Mouse (Mus musculus) T-cell, adult 2 months (primary cell): Measurements from ENCODE around the gene Pus7l.

Experiments
- DNase-seq: peaks from one replicate; pipeline ENCODE4 v3.0.0; 2022; ENCODE audit warnings: low spot score

Pus7l gene

DNA sequence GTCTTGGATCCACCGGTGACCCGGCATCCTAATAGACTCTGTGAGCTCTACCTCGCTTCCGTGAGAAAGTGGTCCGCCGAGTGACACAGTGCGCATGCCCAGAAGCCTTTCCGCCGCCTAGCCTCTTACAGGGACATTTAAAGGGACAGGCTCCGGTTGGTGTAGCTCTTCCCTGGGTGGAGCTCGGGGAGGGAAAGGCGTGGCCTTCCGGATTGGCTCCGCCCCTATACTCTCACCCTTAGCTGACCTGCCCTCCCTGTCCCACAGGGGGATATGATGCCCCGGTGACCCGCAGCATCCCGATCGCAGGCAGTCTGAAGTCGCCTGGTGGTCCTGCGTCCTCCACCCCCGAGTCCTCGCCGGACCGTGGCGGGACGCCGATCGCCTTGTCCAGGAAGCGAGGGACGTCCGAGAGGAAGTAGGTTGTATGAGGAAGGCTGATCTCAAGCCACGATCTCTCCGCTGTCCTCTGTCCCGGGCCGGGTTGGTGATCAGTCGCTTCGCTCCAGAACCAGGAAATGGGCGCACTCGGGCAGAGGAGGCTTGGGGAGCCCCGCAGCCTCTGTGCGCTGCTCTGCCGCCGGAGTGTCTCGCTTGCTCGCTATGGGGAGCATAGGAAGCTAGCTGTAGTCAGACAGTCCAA, at the start of gene Pus7l, which contains the start of gene Irak4:
Gene Pus7l (minus strand): TSS at position 139 of the 643 bp plus-strand sequence.
Gene Irak4 (plus strand): TSS at position 235 of the 643 bp plus-strand sequence.
- peak; percentile 93 for DNase-seq

DNA sequence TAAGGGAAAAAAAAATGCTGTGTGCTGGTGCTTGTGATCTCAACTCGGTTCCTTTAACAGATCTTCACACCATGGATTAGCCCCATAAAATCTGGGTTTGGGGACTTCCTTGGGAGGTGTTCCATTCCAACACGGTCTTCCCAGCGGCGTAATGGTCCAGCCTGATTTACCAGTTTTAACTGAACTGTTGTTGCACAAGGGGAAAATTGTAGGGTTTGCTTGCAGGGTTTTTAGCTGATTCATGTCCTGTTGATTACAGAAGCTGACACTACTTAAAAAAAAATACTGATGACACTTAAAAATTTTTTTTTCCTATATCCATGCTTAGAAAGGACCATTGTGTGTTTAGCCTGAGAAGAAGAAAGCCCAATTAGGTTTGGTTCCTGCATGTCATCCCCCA, 48.0 kb upstream of the Pus7l start:
- DNase-seq: no peak

DNA sequence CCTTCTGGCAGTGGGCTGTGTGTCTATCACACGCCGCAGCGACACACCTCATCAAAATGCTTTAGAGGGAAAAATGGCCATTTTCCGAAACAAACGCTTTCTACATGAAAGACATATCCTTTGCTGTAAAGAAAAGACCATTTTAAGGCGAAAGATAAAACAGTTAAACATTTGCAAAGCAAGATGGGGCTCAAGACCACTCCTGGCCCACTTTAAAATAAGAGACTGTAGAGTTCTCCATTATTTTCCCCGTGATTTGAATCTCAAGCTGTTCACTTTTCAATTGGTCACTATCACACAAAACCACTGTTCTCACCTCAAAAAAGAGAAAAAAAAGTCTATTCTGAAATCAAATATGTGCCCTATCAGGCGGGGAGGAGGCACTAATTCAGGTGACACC, 46.7 kb upstream of the Pus7l start:
- no peak for DNase-seq

DNA sequence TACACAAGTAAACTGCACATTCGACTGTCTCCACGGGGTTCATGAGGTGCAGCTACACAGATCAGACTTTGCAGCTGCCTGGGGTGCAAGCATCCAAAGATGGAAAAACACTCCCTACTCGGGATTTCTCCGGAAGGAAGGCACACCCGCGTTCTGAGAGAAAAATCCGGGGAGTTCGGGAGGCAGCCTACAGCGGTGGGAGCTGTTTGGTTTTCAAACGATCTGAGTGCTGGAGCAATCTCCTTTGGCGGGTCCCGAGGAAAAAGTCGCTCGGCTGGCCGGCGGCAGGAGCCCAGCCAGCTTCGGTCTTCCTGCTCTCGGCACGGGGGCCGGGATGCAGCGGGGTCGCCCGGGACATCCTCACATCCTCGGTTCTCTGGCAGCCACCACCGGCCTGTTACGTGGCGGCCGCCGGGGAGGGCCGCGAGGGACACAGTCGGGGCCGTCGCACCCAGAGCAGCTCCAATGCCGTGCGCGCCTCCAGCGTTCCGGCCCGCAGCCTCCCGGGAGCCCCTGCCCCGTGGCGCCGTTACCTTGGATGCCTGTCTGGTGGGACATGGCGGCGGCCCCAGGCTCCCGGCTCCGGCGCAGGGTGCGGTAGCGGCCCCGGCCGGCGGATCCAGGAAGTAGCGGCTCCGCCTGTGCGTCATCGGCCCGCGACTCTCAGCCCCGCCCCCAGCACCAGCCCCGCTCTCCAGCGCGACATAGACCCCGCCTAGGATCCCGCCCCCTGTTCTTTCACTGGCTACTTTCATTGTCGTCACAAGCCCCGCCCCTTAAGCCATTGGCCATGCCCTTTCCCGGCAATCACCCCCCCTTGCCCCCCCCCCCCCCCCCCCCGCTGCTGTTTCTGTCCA, 46.1 kb upstream of the Pus7l start, which contains the start of gene Twf1:
Gene Twf1 (minus strand): TSS at position 671 of the 857 bp plus-strand sequence.
- peak; percentile 98 for DNase-seq

DNA sequence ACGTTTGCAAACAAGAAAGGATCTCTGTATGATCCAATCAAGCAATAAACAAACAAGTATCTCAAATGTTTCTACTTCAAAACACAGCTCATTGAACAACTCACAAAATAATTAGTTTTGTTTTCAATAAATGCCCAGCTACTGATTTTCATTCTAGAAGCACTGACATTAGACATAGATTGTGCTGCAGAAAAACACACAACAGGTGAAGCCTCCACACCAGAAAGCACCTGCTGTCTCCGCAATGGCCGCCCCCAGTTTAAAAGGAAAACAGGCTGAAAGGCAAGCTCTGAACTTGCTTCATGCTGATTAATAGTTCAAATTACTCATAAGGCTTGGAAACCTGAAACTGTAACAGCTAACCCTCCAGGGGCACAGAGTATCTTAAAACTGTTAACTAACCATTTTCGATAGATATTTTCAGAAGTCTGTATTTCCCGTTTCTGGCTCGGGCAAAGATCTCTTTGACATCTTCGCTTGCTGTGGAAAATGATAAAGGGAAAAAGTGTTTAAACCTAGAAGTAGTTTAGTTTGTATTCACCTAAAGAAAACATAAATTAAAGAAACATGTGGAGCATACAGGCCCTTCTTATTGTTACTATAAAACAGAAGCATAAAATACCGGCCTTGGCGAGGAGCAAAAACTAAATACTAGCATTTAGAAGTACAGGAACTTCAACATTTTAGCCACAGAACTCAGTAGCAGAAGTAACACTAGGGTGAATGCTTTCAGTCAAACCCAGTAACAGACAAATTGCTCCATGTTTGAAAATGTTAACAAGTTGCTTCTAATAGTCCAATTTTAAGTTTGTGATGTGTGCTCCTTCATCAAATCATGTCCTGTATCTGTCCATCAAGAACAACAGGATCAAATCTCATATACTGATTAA, 44.7 kb upstream of the Pus7l start:
- DNase-seq: no peak

DNA sequence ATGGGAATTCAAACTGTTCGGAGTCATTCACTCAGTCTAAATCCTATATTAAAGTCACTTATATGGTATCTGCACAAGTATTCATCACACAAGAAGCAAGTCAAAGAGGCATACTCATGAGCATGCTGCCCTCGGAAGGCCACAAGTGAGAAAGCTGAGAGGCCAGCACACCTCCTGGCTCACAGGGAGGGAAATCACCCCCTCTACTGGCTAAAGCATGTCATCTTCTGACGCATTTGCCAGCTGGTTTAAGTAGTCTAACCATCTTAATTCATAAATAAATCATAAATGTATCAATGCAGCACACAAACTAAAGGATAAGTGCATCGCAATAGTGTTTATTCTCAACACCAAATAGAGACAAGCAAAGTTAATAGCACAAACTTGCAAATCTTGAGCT, 41.4 kb upstream of the Pus7l start:
- peak; percentile 6 for DNase-seq

DNA sequence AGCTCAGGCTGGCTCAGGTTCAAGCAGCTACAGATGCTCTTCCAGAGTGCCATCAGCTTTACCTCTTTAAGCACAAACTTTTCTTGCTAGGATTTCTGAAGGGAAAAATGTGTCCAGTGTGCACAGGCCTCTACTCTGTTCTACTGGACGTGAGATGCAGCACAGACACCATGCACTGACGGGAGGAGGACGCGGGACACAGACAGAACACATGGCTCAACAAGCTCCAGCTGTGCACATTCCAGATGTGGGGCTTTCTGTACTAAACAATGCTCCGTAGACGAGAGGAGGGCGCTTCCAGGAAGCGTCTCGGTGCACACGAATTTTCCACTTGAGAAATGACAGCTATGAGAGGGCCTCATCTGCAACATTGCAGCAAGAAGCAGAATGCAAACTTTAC, 39.8 kb upstream of the Pus7l start:
- no peak for DNase-seq

DNA sequence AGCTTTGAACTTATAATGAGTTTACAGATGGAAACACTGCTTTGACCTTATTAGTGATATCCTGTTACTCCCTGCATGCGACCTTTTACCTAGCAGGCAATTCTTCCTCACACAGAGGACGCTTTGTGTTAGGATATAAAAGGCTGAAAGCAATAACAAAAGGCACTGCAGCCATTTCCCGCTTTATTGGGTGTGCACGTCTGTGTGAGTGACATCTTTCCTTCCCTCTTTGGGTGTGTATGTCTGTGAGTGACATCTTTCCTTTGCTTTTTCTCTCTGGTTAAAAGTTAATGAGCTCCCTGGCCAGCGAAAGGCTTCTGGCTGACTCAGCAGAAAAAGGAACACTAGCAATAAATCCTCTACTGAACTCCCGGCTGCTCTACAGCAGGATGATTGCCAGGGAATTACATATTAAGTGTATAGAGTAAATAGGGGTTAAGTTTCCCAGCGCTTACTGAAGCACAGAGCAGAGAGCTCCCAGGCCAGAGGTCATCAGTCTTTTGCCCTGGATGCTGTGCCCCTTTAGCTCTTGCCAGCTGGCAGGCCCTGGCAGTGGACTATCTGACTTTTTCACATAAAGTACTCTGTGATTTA, 38.8 kb upstream of the Pus7l start:
- DNase-seq: no peak

DNA sequence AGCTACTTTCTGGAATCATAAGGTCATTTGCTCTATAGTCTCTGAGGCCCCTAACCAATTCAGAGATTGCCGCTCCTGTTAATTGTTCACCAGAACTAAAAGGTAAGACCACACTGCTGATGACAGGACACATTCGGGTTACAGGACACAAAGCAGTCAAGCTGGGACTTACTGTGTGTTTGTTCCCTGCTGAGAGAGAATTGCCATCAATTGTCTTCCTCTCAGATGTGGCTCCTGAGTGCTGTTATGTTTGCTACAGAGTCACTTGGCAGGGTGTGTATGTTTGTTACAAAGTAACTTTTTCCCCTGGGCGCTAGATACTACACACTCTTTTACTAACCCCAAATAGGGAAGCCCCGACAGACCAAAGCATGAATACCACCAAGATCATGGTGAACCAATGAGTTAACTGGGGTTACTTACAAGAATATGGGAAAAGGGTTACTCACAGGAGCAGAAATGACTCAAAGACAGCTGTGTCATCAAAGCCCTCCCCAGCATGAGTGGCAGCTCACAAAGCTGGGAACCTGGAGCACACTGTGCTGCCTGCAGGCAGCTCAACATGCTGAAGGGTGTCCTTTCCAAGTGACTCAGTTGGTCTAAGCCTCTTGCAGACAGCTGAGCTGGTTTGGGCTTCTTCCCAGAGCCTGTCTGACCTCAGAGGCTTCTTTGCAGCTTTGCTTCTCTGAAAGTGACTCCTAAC, 31.4 kb upstream of the Pus7l start:
- no peak for DNase-seq

DNA sequence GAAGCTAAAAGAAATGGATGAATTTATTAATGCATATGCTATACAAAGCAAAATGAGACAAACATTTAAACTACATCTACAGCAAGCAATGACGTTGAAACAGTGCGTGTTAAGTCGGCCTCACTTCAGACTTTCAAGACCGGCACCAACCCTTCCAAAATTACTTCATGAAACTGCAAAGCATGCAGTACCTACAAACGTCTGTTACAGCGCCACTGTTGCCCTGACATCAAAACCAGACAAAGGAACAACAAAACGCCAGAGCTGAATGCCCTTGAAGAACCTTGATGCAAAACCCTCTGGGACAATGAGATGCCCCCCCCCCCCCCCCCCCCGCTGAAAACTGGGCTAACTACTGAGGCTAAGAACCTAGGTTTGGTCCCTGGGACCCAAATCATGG, 29.4 kb upstream of the Pus7l start:
- DNase-seq: no peak

DNA sequence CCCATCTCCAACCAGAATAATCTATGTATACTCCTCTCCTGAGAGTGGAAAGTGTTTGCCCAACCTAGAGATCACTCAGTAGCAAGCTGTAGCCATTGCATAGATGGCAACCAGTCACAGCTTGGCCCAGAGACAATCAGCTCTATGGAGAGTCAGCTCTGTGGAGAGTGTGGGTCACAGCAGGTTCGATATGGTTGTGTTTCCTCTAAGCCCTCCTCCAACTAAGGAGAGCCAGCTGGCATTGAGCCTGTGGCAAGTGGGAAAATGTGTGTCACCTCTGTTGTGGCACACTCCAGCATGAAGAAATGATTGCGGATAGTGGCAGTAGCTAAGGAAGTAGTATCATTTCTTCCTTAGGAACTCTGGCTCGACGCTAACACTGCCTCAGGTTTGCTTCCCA, 28.2 kb upstream of the Pus7l start:
- no peak for DNase-seq

DNA sequence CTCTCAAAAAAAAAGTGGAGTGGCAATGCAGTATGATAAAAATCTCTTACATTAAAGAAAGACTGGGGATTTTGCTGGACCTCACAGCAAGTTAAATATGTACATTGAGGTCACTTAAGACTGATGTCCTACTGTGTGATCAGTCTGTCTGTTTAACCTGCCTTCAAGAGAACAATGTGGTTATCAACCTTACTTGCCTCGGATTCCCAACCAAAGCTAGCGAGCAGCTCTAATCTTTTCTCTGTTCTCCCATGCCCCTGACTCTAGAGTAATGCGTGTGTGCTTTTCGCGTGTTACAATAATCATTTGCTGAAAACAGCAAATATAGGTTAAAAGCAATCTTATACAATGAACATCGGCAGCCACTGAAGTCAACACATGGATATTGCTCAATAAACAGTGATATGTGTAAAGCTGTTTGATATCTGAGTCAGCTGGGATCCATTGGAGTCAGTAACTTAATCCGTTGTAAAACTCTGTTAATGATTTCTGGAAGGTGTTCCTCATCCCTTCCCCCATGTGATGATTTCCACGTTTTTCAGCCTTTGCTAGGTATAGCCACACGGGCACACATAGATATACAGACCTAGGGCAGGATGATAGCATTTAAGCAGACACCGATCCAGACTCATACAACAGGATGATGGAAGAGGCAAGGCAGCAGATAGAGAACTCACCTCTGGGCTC, 25.3 kb upstream of the Pus7l start:
- DNase-seq: no peak

DNA sequence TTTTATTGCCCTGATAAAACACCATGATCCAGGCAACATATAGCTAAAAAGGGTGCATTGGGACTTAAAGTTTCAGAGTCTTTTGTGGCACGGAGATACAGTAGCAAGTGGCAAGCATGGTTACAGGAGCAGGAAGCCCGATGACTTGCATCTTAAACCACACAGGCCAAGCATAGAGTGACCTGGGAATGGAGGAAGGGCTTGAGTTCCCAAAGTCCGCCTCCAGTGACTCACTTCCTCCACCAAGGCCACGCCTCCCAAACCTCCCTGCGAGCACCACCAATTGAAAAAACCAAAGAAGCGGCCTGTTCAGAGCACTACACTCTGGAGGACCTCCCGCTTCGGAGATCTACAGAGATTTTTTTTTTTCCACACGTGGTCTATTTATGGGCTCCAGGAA, 22.5 kb upstream of the Pus7l start:
- DNase-seq: peak; percentile 31

DNA sequence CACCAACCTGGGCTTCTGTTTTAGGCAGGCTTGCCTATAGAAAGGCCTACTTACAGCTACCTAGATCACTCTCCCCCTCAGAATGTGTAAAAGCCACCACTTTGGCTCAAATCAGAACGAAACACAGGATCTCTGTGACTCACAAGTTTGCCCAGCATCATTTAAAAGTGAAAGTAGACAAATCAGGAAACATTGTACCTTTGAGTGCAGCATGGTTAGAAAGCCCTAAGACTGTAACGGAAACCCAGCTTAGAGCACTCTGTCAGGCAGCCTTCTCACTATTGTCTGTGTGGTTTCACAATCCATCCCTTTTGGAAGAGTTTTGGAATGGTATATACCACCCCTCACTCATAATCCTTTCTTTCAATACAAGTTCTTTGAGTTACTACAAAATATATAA, 21.6 kb upstream of the Pus7l start:
- no peak for DNase-seq

DNA sequence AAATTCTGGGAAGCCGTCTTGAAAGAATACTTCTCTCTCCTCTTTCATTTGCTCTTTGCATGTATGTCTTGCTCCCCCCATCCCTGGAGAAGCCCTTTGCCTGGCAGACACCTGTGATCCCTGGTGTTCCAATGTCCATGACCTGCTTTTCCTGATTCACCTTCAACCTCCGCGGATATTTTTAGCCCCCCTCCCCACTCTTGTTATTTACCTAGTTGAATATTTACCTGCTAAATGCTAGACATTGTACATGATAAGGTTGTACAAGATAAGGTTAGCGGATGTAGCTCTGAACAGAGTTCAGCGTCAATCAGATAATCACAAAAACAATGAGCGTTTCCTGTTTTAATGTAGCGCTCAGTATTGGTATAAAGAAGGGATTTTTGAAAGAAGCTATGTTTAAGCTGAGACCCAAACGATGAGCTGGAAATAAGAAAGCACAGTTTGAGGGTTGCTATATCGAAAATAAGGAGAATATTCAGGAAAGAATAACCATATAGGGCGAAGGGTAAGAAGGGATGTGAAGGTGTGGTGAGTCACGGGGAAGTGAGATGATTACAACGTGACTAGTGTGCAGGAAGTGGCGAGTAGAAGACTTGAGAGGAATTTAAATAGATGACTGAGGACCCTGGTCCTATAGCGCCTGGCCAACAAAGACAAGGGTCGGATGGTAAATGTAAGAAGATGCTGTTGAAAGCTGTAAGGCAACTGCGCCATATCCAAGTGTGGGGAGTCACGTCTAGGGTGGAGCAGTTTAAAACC, 15.7 kb upstream of the Pus7l start:
- DNase-seq: no peak

DNA sequence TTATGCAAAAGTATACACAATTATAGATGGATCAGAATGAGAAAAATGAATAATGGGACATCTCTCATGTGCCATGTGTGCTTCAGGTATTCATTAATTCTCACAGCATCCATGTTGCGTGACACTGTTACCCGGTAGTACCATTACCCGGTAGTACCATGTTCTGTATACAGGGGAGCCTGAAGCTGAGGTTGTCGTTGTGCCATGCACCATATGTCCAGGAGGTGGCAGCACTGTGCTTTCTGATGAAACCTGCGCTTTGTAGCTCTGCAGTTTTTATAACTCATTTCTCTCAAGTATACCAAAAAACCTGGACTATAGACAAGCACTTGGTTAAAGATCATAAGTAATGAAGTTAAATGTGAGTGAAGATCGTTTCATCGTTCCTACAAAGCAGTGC, 14.1 kb upstream of the Pus7l start:
- peak; percentile 84 for DNase-seq

DNA sequence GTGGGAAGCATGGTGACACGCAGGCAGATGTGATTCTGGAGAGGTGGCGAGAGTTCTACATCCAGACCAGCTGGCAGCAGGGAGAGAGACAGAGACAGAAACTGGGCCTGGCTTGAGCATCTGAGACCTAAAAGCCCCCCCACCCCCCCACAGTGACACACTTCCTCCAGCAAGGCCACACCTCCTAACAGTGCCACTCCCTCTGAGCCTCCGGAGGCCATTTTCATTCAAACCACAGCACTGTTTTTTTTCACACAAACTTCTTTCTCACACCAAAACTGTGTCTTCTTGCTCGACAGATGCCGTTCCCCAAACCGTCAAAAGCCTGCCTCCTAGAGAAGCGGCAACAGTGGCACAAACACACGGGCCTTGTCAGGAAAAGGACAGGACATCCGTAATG, 10.2 kb upstream of the Pus7l start:
- no peak for DNase-seq

DNA sequence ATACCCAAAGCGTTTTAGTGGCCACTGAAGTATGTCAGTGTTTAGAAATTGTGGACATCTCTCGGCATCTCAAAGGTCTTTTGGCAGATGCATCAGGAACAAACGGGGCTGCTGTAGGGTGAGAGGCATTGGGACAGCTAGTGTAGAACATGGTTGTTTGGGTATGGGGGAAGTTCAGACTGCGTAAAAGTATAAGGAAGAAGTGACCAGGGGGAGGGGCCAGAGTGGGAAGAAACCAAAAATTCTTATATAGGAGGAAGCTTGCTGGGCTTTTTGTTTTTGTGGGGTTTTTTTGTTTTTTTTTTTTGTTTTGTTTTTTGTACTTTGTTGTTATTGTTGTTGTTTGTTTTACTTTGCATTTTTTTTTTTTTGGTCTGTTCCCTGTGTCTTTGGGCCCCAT, 1.5 kb upstream of the Pus7l start:
- no peak for DNase-seq

DNA sequence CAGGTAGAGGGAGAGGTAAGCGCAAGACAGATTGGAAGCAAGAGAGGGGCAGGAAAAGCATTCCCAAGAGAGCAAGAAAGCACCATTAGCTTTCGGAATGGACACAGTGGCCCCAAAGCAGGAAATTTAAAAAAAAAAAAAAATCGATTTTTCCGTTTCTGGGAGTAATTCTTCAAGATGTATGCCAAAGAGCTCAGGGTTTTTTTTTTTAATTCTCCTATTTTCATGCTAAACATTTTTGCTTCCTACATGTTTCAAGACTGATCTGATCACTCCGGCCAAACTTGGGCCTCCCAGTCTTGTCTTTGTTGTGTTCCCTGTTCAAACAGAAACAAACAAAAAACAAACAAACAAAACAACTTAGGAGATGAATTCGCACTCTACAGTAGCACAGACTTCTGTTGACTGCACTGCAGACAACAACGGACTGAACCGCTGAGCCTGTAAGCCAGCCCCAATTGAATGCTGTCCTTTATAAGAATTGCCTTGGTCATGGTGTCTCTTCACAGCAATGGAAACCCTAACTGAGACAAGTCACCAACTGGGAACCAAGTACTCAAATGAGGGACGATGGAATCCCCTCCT, 797 bp upstream of the Pus7l start:
- DNase-seq: no peak
